Mouse (Mus musculus) heart, postnatal 25 days (tissue): Measurements from ENCODE around the gene Crnkl1. TPM values are rescaled to one million over a fixed set of nuclear protein-coding genes. Genes with fewer than 3 reads are reported as not detected.

Experiments used
- DNase-seq: peaks from one replicate; pipeline ENCODE4 v3.0.0; 2022; ENCODE audit warnings: low spot score
- intact Hi-C: fragments of 180-260 bp; cut with DNase I; formaldehyde crosslinking; loops from one replicate; pipeline ENCODE4 v1.15.1; 2025
- microRNA-seq: library from miRNA; unstranded; fragments of <30 nt; microRNA quantifications from one replicate; pipeline ENCODE4 v1.2.0, GENCODE M21; 2022
- total RNA-seq, 2 experiments: library from RNA; stranded (reverse); gene quantifications; 2 replicates each; pipeline ENCODE4 v1.2.3; 2021

Gene Crnkl1
- total RNA-seq, 2 experiments from 2014 or later: 17.5 to 20.5 TPM

- no peak for DNase-seq
- intact Hi-C loops: loop anchor here (2.0 to 5.0 kb wide), 2 partner anchors 85 to 184 kb away; no protein-coding TSS in a partner anchor
Measured at GRCm38 (mm10) chr2:145882398-145882797, 52.4 kb downstream of the Crnkl1 start.

- intact Hi-C loops: loop anchor here (2.0 to 5.0 kb wide), 3 partner anchors 19 to 183 kb away; no protein-coding TSS in a partner anchor
- DNase-seq: no peak
Measured at GRCm38 (mm10) chr2:145881932-145882331, 52.9 kb downstream of the Crnkl1 start.

GRCm38 (mm10) chr2:145880887-145881747, 53.7 kb downstream of the Crnkl1 start:
- DNase-seq: no peak
- intact Hi-C loops: loop anchor here (2.0 to 5.0 kb wide), 2 partner anchors 18 to 84 kb away; no protein-coding TSS in a partner anchor

GRCm38 (mm10) chr2:145877191-145877590, 57.6 kb downstream of the Crnkl1 start:
- DNase-seq: no peak
- intact Hi-C loops: no loop called here

GRCm38 (mm10) chr2:145874879-145875482, 59.8 kb downstream of the Crnkl1 start:
- intact Hi-C loops: no loop called here
- DNase-seq: no peak

- no peak for DNase-seq
- intact Hi-C loops: no loop called here
Measured at GRCm38 (mm10) chr2:145873953-145874352, 60.9 kb downstream of the Crnkl1 start.

- DNase-seq: no peak
- intact Hi-C loops: no loop called here
Measured at GRCm38 (mm10) chr2:145872099-145872498, 62.7 kb downstream of the Crnkl1 start.

- DNase-seq: no peak
- intact Hi-C loops: no loop called here
Measured at GRCm38 (mm10) chr2:145871308-145871707, 63.5 kb downstream of the Crnkl1 start.

Small RNA genes lying within 50 kb of the gene (microRNA-seq; reads per million reads assigned to microRNA genes)
- not detected for gene Gm25026

Other genes with a start within 250 kb of the Crnkl1 start
- 100 to 1,000 TPM; 102 to 108 TPM for gene Naa20, start 32.9 kb downstream of the Crnkl1 start, total RNA-seq
- 1 to 10 TPM in 1 of 2 experiments, under 1 TPM in 1; 0.95 to 1.2 TPM for gene Cfap61, start 230 bp downstream of the Crnkl1 start, total RNA-seq